Mouse (Mus musculus): Measurements from ENCODE around the gene Sbk2. TPM values are rescaled to one million over a fixed set of nuclear protein-coding genes. Genes with fewer than 3 reads are reported as not detected.

The Sbk2 gene
- polyA plus RNA-seq (2012; rRNA removed), result 0.41 and 0.44 TPM in 2 replicates

DNA sequence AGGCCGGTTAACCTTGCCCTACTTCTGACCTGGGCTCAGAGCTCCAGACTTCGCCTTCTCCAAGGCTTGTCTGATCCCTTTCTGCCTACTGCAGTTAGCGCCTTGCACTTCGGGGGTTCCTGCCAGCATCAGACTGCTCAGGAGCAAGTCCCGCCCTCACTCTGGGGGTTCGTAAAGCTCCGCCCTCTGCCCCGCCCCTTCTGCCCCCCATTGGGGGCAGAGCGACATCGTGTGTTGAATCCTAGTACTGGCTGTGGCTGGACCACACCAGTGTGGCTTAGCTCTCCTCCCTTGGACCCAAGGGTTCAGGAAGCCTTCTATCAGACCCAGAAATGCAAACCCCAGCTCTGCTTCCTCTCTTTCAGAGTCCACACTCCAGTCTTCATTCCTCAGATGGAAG is at the start of gene Sbk2:
Gene Sbk2 (minus strand): TSS at position 135 of the 400 bp plus-strand sequence.

DNA sequence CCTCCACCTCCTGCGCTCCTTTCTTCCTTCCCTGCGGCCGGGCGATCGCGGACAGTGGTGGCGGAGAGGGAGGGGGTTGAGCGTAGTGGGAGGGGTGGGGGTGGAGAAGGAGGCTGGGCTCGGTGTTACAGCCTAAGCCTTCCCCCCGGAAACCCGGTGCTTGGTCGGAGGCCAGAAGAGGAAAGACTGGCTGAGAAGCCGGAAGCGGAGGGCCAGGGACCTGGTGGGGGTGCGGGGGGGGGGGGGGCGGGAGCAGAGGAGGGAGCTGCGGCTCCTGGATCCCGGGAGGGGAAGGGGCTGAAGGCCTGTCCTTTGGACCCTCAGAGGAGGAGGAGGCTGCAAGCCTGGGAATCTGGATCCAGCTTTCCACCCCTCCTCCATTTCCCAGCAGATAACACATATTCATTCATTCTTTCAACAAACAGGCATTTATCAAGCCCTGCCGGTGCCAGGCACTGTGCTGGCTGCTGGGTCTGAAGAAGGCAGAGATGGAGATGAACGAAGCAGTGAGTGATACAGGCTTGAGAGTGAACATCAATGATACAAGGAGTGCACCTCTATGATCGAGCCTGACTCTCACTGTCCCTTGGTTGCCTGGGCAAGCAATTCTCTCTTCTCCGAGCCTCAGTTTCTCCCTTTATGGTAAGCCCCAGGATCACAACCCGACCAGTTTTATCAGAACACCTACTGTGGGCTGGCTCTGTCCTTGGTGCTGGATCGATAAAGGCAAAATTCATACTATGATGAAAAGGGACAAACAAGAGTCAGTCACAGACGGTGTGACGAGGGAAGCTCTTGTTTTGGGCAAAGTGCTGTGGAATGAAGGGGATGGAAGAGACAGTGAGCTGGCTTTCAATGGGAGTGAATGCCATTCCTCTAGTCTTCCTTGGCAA is 32.0 kb upstream of the Sbk2 start, which contains the start of gene Zfp579:
Gene Zfp579 (minus strand): TSS at position 156 of the 893 bp plus-strand sequence.

GRCm38 (mm10) chr7:4971068-4971467 is 6.9 kb upstream of the Sbk2 start, which contains the start of gene Sbk3:
Gene Sbk3, minus strand, starts transcription at chr7:4971168.

DNA sequence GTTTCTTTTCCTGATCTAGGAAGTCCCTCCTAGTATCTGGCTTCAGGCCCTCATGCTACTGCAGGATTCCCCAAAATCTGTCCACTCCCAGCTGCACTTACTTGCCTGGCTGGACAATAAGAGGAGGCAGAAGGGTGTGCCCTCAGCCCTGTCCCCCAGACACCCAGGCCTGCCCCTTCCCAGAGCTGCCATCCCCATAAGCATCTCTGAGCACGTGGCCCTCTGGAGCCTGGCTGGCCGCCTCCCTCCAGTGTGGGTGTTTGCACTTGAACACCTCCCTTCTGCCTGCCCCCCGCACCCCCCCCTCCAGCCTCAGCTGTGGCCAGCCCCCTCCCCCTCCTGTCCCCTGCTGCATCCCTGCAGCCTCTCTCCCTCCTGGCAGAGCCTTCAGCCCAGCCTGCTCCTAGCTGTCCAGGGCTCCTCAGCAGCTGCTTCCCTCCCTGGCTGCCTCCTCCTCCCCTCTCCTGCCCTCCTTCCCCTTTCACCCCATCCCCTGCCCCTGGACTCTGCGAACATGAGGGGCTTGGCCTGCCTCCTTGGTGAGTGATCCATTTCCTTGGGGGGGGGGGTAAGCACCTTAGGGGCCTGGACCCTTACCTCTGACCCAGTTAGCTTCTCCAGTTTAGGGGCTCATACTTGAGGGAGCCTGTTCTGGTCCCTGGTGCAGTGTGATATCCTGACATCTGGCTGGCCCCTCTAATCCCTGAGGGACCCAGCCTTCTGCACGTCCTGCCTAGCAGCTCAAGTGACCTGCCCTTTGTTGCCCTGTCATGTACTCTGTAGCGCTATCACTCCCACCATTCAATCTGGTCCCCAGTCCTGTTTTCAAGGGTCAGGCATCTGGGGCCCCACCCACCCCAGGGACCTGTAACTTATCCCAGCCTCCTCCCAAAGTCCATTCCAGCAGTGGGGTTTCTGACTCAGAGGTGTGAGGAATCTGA is 38.5 kb downstream of the Sbk2 start, which contains the start of gene Ssc5d:
Gene Ssc5d (plus strand): TSS at position 345 of the 941 bp plus-strand sequence.

GRCm38 (mm10) chr7:4921824-4922482 is 42.3 kb downstream of the Sbk2 start, which contains the start of gene Nat14:
Gene Nat14, plus strand, starts transcription at chr7:4922028.

GRCm38 (mm10) chr7:4915007-4915665 is 49.1 kb downstream of the Sbk2 start, which contains the start of gene Zfp628:
Gene Zfp628, plus strand, starts transcription at chr7:4915217.

DNA sequence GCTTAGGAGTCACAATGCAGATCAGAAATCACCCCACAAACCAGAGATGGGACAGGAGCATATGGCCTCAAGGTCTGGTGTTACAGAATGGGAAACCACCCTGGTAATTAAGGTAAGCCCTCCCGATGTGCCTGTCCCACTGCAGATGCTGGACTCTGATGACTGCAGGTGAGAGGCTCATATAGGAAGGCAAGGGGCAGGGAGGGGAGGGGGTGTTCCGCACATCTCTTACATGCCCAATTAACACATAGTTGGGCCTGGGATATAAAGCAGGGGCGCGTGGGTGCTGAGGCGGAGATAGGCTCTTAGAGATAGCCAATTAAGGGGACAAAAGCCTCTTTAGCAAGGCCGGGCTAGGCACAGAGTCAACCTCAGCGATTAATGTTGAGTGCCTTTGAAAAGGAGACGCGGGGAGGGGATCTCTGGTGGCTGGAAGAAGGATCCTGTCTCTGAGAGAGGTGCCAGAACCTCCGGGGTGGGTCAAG is 57.7 kb downstream of the Sbk2 start, which contains the start of gene Gm36210:
Gene Gm36210 (minus strand): TSS at position 51 of the 485 bp plus-strand sequence.

Other genes with a start within 250 kb of the Sbk2 start
- gene Tmem150b, start 239.2 kb downstream of the Sbk2 start, polyA plus RNA-seq (2012; rRNA removed), result 0.12 TPM in 1 of 2 replicates, not detected in the other
- 164 and 180 TPM in 2 replicates for gene Kmt5c, start 224.3 kb downstream of the Sbk2 start, polyA plus RNA-seq (2012; rRNA removed)
- 73.2 and 102 TPM in 2 replicates for gene Cox6b2, start 211.3 kb downstream of the Sbk2 start, polyA plus RNA-seq (2012; rRNA removed)
- not detected in 2 replicates for gene Fam71e2, start 193.1 kb downstream of the Sbk2 start, polyA plus RNA-seq (2012; rRNA removed)
- gene Il11, start 181.5 kb downstream of the Sbk2 start, polyA plus RNA-seq (2012; rRNA removed), result 0.10 and 0.12 TPM in 2 replicates
- not detected in 2 replicates for gene Tmem190, start 181.5 kb downstream of the Sbk2 start, polyA plus RNA-seq (2012; rRNA removed)
- gene Tmem238, start 174.8 kb downstream of the Sbk2 start, polyA plus RNA-seq (2012; rRNA removed), result 2.8 and 3.2 TPM in 2 replicates
- gene Rpl28, start 171.5 kb downstream of the Sbk2 start, polyA plus RNA-seq (2012; rRNA removed), result 672 and 775 TPM in 2 replicates
- 468 and 512 TPM in 2 replicates for gene Ube2s, start 151.8 kb downstream of the Sbk2 start, polyA plus RNA-seq (2012; rRNA removed)
- gene Shisa7, start 119.7 kb downstream of the Sbk2 start, polyA plus RNA-seq (2012; rRNA removed), result 14.0 and 22.4 TPM in 2 replicates
- 2.3 and 2.8 TPM in 2 replicates for gene Isoc2b, start 94.1 kb downstream of the Sbk2 start, polyA plus RNA-seq (2012; rRNA removed)
- gene Isoc2a, start 87.3 kb downstream of the Sbk2 start, polyA plus RNA-seq (2012; rRNA removed), result 9.2 TPM in 2 replicates
- 0.17 and 0.24 TPM in 2 replicates for gene Gm36210, start 57.9 kb downstream of the Sbk2 start, polyA plus RNA-seq (2012; rRNA removed)
- 11.2 and 12.9 TPM in 2 replicates for gene Zfp628, start 49.2 kb downstream of the Sbk2 start, polyA plus RNA-seq (2012; rRNA removed)
- 7.2 and 22.6 TPM in 2 replicates for gene Nat14, start 42.4 kb downstream of the Sbk2 start, polyA plus RNA-seq (2012; rRNA removed)
- gene Ssc5d, start 38.6 kb downstream of the Sbk2 start, polyA plus RNA-seq (2012; rRNA removed), result 5.9 and 6.9 TPM in 2 replicates
- gene Sbk3, start 6.8 kb upstream of the Sbk2 start, polyA plus RNA-seq (2012; rRNA removed), result 0.06 and 0.21 TPM in 2 replicates
- 98.6 and 106 TPM in 2 replicates for gene Zfp579, start 31.8 kb upstream of the Sbk2 start, polyA plus RNA-seq (2012; rRNA removed)
- gene Zfp524, start 50.0 kb upstream of the Sbk2 start, polyA plus RNA-seq (2012; rRNA removed), result 6.5 and 9.5 TPM in 2 replicates
- 48.2 and 52.4 TPM in 2 replicates for gene Fiz1, start 50.3 kb upstream of the Sbk2 start, polyA plus RNA-seq (2012; rRNA removed)
- gene Gm44973, start 51.1 kb upstream of the Sbk2 start, polyA plus RNA-seq (2012; rRNA removed), result not detected in 2 replicates
- gene Zfp865, start 56.0 kb upstream of the Sbk2 start, polyA plus RNA-seq (2012; rRNA removed), result 34.0 and 43.5 TPM in 2 replicates
- 11.1 and 13.0 TPM in 2 replicates for gene Ccdc106, start 56.1 kb upstream of the Sbk2 start, polyA plus RNA-seq (2012; rRNA removed)
- not detected in 2 replicates for gene 4632433K11Rik, start 69.7 kb upstream of the Sbk2 start, polyA plus RNA-seq (2012; rRNA removed)
- 2.4 and 4.1 TPM in 2 replicates for gene Zfp784, start 74.0 kb upstream of the Sbk2 start, polyA plus RNA-seq (2012; rRNA removed)
- 32.5 and 35.1 TPM in 2 replicates for gene Zfp580, start 87.1 kb upstream of the Sbk2 start, polyA plus RNA-seq (2012; rRNA removed)
- 437 and 455 TPM in 2 replicates for gene U2af2, start 97.7 kb upstream of the Sbk2 start, polyA plus RNA-seq (2012; rRNA removed)
- gene Epn1, start 115.8 kb upstream of the Sbk2 start, polyA plus RNA-seq (2012; rRNA removed), result 105 and 111 TPM in 2 replicates
- not detected in 2 replicates for gene Rfpl4, start 152.5 kb upstream of the Sbk2 start, polyA plus RNA-seq (2012; rRNA removed)
- 0.13 and 0.50 TPM in 2 replicates for gene Rasl2-9, start 161.5 kb upstream of the Sbk2 start, polyA plus RNA-seq (2012; rRNA removed)
- not detected in 2 replicates for gene Vmn1r55, start 185.3 kb upstream of the Sbk2 start, polyA plus RNA-seq (2012; rRNA removed)
- gene Vmn1r56, start 232.3 kb upstream of the Sbk2 start, polyA plus RNA-seq (2012; rRNA removed), result not detected in 2 replicates

Measured in central nervous system, embryonic 11.5 days (tissue).